Mouse (Mus musculus): ENCODE results near the gene Rwdd3. TPM values are rescaled to one million over a fixed set of nuclear protein-coding genes. Genes with fewer than 3 reads are reported as not detected.

Gene Rwdd3
- polyA plus RNA-seq, 2 experiments = 1.1 to 1.3 TPM

DNA sequence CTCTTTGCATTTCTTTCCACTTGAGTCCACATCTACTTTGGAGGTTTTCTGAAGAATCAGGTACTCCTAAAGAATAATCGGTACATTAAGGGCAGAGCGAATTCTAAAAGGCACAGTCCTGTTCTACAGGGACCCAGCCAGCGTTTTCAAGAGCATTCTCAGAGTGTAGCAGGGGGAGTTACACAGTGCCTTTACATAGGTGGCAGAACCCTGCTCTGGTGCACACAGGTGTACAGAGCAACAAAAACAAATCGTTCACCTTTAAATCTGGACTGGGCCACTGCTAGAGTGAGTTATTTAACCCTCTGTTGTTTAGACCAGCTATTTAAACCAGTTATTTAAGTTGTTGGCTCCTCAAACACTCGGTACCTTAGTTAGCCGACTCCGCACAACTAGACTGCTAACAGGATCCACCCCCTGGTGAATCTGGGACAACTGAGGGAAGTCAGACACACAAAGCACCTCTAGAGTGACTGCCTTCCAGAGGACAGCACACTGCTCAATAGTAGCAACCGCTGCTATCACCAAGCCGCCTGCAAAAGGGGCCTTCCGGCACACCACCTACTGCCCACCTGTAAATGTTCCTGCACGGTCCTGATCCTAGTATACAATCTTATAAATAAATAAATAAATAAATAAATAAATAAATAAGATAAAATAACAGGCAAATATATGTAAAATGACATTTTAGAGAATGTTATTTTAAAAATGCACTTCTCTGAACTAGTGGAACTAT, 14.9 kb downstream of the Rwdd3 start:
- Histone ChIP-seq H3K9ac (replicated peaks) (no peak overlapping the region), H3K27me3 (ENCODE audit: control insufficient read depth, insufficient read depth, low read length) (no peaks in the 10 kb centered on the region), H3K27ac (no peak overlapping the region), H3K4me2 (ENCODE audit: low read depth) (no peak overlapping the region), H3K4me1 (replicated peaks; ENCODE audit: control insufficient read depth in 2 of 2, insufficient read depth in 2 of 2, low read length in 1 of 2) (no peaks in the 10 kb centered on the region), H3K9me3 (ENCODE audit: control insufficient read depth, low read length) (no peaks in the 10 kb centered on the region), H3K4me3 (ENCODE audit: insufficient read depth in 1 of 2, low read depth in 2 of 2, low read length in 2 of 2) (no peak overlapping the region), H3K36me3 (replicated peaks; ENCODE audit: control insufficient read depth, insufficient read depth, low read depth) (no peaks in the 10 kb centered on the region)
- no peak for ATAC-seq (ENCODE audit: insufficient read depth)
- TF ChIP-seq CTCF (IDR thresholded peaks at IDR 0.05; ENCODE audit: low read depth) (no peak), EP300 (IDR thresholded peaks at IDR 0.05; ENCODE audit: low read depth) (no peak)
- WGBS (ENCODE audit: insufficient replicate concordance) = 73% methylated on average over 11 of the region's 11 CpGs
- no peak for DNase-seq (ENCODE audit: low read depth in 3 of 3, low spot score in 3 of 3)

DNA sequence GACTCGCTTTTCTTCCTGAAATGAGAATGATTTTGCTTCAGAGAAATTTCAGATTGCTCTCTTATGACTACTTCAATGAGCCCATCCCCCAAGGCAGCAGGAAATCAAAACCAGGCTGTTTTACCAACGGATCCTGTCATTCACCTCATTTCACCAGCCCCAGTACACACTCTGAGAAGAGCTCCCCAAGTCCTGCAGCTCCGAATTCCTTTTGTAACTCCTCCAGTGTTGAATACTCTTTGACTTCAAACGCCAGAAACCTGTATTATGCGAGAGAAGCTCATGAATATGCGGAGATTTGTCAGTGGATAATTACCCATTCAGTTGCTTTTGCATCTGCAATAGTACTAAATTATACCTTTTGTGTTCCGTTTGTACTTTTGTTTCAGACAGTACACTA, 15.5 kb downstream of the Rwdd3 start:
- Histone ChIP-seq H3K9me3 (ENCODE audit: control insufficient read depth, low read length) (no peaks in the 10 kb centered on the region), H3K4me3 (ENCODE audit: insufficient read depth in 1 of 2, low read depth in 2 of 2, low read length in 2 of 2) (no peak overlapping the region), H3K27me3 (ENCODE audit: control insufficient read depth, insufficient read depth, low read length) (no peaks in the 10 kb centered on the region), H3K4me2 (ENCODE audit: low read depth) (no peak overlapping the region), H3K9ac (replicated peaks) (no peak overlapping the region), H3K4me1 (replicated peaks; ENCODE audit: control insufficient read depth in 2 of 2, insufficient read depth in 2 of 2, low read length in 1 of 2) (no peaks in the 10 kb centered on the region), H3K27ac (no peak overlapping the region), H3K36me3 (replicated peaks; ENCODE audit: control insufficient read depth, insufficient read depth, low read depth) (no peaks in the 10 kb centered on the region)
- no peak for DNase-seq (ENCODE audit: low read depth in 3 of 3, low spot score in 3 of 3)
- 50% methylated on average over 7 of the region's 7 CpGs for WGBS (ENCODE audit: insufficient replicate concordance)
- no peak for TF ChIP-seq CTCF (IDR thresholded peaks at IDR 0.05; ENCODE audit: low read depth)
- TF ChIP-seq EP300 (IDR thresholded peaks at IDR 0.05; ENCODE audit: low read depth) = no peak
- ATAC-seq (ENCODE audit: insufficient read depth) = no peak

DNA sequence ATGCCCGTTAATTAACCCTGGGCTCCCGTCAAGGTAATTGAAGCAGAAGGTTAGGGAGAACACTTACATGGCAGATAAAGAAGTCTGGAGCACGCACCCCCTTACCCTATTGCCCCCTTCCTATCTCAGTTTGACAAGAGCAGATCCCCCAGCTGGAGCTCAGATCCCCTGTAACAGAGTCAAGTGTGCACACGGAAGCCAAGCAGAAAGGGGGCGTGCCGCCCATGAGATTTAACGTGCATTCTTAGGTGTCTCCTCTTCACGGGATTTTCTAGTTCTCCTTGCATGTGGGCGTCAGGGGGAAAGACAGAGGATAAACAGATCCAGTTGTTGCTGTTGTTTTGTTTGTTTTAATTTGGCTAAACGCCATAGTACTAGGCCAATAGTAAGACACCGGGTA, 37.6 kb downstream of the Rwdd3 start:
- Histone ChIP-seq H3K4me1 (replicated peaks; ENCODE audit: control insufficient read depth in 2 of 2, insufficient read depth in 2 of 2, low read length in 1 of 2) (no peaks in the 10 kb centered on the region), H3K27me3 (ENCODE audit: control insufficient read depth, insufficient read depth, low read length) (no peaks in the 10 kb centered on the region), H3K4me3 (ENCODE audit: insufficient read depth in 1 of 2, low read depth in 2 of 2, low read length in 2 of 2) (no peak overlapping the region), H3K9me3 (ENCODE audit: control insufficient read depth, low read length) (no peaks in the 10 kb centered on the region), H3K27ac (no peak overlapping the region), H3K4me2 (ENCODE audit: low read depth) (no peak overlapping the region), H3K36me3 (replicated peaks; ENCODE audit: control insufficient read depth, insufficient read depth, low read depth) (no peaks in the 10 kb centered on the region), H3K9ac (replicated peaks) (no peak overlapping the region)
- no peak for DNase-seq (ENCODE audit: low read depth in 3 of 3, low spot score in 3 of 3)
- 67% methylated on average over 11 of the region's 11 CpGs for WGBS (ENCODE audit: insufficient replicate concordance)
- no peak for ATAC-seq (ENCODE audit: insufficient read depth)
- TF ChIP-seq EP300 (IDR thresholded peaks at IDR 0.05; ENCODE audit: low read depth) (no peak), CTCF (IDR thresholded peaks at IDR 0.05; ENCODE audit: low read depth) (no peak)

DNA sequence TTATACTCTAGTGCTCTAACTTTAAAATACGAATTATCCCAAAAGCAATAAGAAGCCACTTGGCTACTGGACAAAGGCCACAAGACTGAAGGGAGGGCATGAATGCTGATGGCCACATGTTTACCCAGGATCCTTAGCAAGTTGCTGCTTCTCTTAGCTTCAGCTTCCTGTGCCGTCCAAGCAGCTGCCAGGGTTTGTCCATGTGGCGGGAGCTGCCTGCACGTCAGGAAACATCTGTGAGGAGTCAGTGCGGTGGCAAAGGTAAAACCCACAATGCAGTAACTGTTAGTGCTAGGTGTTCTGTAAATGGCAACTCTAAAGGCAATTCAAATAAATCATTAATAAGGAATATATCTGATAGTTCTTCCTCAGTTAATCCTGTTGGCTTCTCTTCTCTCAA, 38.5 kb downstream of the Rwdd3 start:
- TF ChIP-seq EP300 (IDR thresholded peaks at IDR 0.05; ENCODE audit: low read depth) = no peak
- no peak for TF ChIP-seq CTCF (IDR thresholded peaks at IDR 0.05; ENCODE audit: low read depth)
- no peaks in the 10 kb centered on the region for H3K4me1 ChIP-seq (replicated peaks; ENCODE audit: control insufficient read depth in 2 of 2, insufficient read depth in 2 of 2, low read length in 1 of 2)
- DNase-seq (ENCODE audit: low read depth in 3 of 3, low spot score in 3 of 3) (no peak), ATAC-seq (ENCODE audit: insufficient read depth) (no peak)
- H3K36me3 ChIP-seq (replicated peaks; ENCODE audit: control insufficient read depth, insufficient read depth, low read depth) = no peaks in the 10 kb centered on the region
- no peak overlapping the region for H3K9ac ChIP-seq (replicated peaks)
- no peak overlapping the region for H3K4me2 ChIP-seq (ENCODE audit: low read depth)
- WGBS (ENCODE audit: insufficient replicate concordance) = 45% methylated on average over 5 of the region's 5 CpGs
- H3K27me3 ChIP-seq (ENCODE audit: control insufficient read depth, insufficient read depth, low read length) = no peaks in the 10 kb centered on the region
- no peak overlapping the region for H3K27ac ChIP-seq
- H3K9me3 ChIP-seq (ENCODE audit: control insufficient read depth, low read length) = no peaks in the 10 kb centered on the region
- no peak overlapping the region for H3K4me3 ChIP-seq (ENCODE audit: insufficient read depth in 1 of 2, low read depth in 2 of 2, low read length in 2 of 2)

DNA sequence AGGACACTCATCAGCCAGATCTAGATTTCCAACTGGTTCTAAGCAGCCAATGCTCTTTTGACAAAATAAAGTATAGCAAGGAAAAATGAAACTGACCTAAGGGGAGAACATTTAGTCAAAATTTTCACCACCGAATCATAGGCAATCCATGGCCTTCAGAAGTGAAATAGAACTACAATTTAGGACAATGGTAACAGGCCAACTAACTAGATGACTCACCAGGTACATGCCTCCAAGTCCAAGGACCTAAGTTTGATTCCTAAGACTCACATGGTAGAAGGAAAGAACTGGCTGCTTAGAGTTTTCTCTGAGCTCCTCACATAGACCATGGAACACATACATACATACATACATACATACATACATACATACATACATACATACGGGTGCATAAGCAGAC, 44.3 kb downstream of the Rwdd3 start:
- Histone ChIP-seq H3K27ac (no peak overlapping the region), H3K4me1 (replicated peaks; ENCODE audit: control insufficient read depth in 2 of 2, insufficient read depth in 2 of 2, low read length in 1 of 2) (no peaks in the 10 kb centered on the region), H3K4me2 (ENCODE audit: low read depth) (no peak overlapping the region), H3K9me3 (ENCODE audit: control insufficient read depth, low read length) (no peaks in the 10 kb centered on the region), H3K27me3 (ENCODE audit: control insufficient read depth, insufficient read depth, low read length) (no peaks in the 10 kb centered on the region), H3K36me3 (replicated peaks; ENCODE audit: control insufficient read depth, insufficient read depth, low read depth) (no peaks in the 10 kb centered on the region), H3K9ac (replicated peaks) (no peak overlapping the region), H3K4me3 (ENCODE audit: insufficient read depth in 1 of 2, low read depth in 2 of 2, low read length in 2 of 2) (no peak overlapping the region)
- WGBS (ENCODE audit: insufficient replicate concordance) = 60% methylated on average over 2 of the region's 2 CpGs
- DNase-seq (ENCODE audit: low read depth in 3 of 3, low spot score in 3 of 3) (no peak), ATAC-seq (ENCODE audit: insufficient read depth) (no peak)
- no peak for TF ChIP-seq EP300 (IDR thresholded peaks at IDR 0.05; ENCODE audit: low read depth)
- no peak for TF ChIP-seq CTCF (IDR thresholded peaks at IDR 0.05; ENCODE audit: low read depth)
